Mouse (Mus musculus): ENCODE results near the gene Atp8a2.

GRCm38 (mm10) chr14:59793841-59794240, 403.1 kb downstream of the Atp8a2 start:
- TF ChIP-seq POLR2A (IDR thresholded peaks at IDR 0.05; ENCODE audit: insufficient read depth, low read depth, low read length) (no peak), CTCF (IDR thresholded peaks at IDR 0.05) (no peak), EP300 (IDR thresholded peaks at IDR 0.05; ENCODE audit: insufficient read depth, low read depth, low read length) (no peak)
